Mouse (Mus musculus) E14TG2a.4 (cell line): Measurements from ENCODE around the gene Synpo2.

Experiments
- CTCF ChIP-seq: conservative IDR thresholded peaks from 2 replicates; pipeline ENCODE4 v1.5.1; 2014; ENCODE audit warnings: low read length
- POU5F1 ChIP-seq: IDR thresholded peaks from 2 replicates; pipeline ENCODE4 v1.6.1; 2014; ENCODE audit warnings: low read length, borderline replicate concordance

GRCm38 (mm10) chr3:123128781-123129180, 107.2 kb downstream of the Synpo2 start:
- TF ChIP-seq POU5F1 (no peak), CTCF (no peak)
